ENCODE assay signal across 9 mouse cellular contexts in genomic region chr19:21603836-21604235, GRCm38 (mm10). TPM values are rescaled to one million over a fixed set of nuclear protein-coding genes. Genes with fewer than 3 reads are reported as not detected.
DNase-seq lines count a peak whose midpoint lies in the region; ATAC-seq lines count a peak whose summit lies in the region.
"Had no signal": no experiment of that assay in that cellular context is flagged by ENCODE, and none has a peak within 500 bp of the region (broad histone marks: within the 10 kb centered on the region; RNA-seq: fewer than 3 reads in every experiment).

No protein-coding gene starts in this region.

- no peaks in the 10 kb centered on the region for H3K27me3 ChIP-seq in liver, embryonic 12.5 days (replicated peaks)

- DNase-seq in adrenal gland, postnatal 14 days = peak; percentile 19
- DNase-seq in adrenal gland, postnatal 10 days = no peak
- peak; percentile 41 for DNase-seq in 3T3-L1 (ENCODE audit: low read depth, low spot score)
- no peak for DNase-seq in left cerebral cortex, adult 9 months (ENCODE audit: low spot score in 2 of 2)
- no peak for DNase-seq in cerebellum, postnatal 4 days (ENCODE audit: low spot score in 2 of 2)
- DNase-seq in left cerebral cortex, postnatal 36 days (ENCODE audit: low spot score in 2 of 2) = no peak

- intact Hi-C loops in left cerebral cortex, postnatal 36 days (cut with DNase I) = no loop called here

- no peak overlapping the region for H3K4me3 ChIP-seq in liver, embryonic 12.5 days

- peaks cover 17% of the 10 kb centered on the region for H3K4me1 ChIP-seq in liver, embryonic 12.5 days

- H3K4me2 ChIP-seq in liver, embryonic 12.5 days = no peak overlapping the region

- ATAC-seq in granulocyte monocyte progenitor cell, adult 5-6 weeks (replicated peaks; ENCODE audit: poor library complexity, severe bottlenecking) = peak; percentile 79
- ATAC-seq in liver, embryonic 12.5 days = no peak

- WGBS in liver, embryonic 12.5 days (ENCODE audit: insufficient replicate concordance) = 15% methylated on average over 3 of the region's 3 CpGs

- peak overlapping the region; percentile 34 for H3K27ac ChIP-seq in liver, embryonic 12.5 days
- H3K27ac ChIP-seq: liver, embryonic 14.5 days had no signal

- no peak overlapping the region for H3K9ac ChIP-seq in liver, embryonic 12.5 days
- H3K9ac ChIP-seq: liver, embryonic 14.5 days had no signal

- H3K9me3 ChIP-seq in liver, embryonic 12.5 days (replicated peaks) = no peaks in the 10 kb centered on the region

- no peaks in the 10 kb centered on the region for H3K36me3 ChIP-seq in liver, embryonic 12.5 days

RNA-seq across cellular contexts. Expression of gene 1110059E24Rik, which starts 48.9 kb away (rescaled TPM):
- total RNA-seq in adrenal gland, postnatal 14 days (2021) = 30.0 and 30.5 TPM in 2 replicates
- total RNA-seq in adrenal gland, postnatal 10 days (2021) = 10 to 100 TPM; 31.6 to 36.4 TPM
- total RNA-seq in granulocyte monocyte progenitor cell, adult 5-6 weeks (2014; fragmentation: Nextera tagmentation) = 35.7 and 39.1 TPM in 2 replicates
- 88.0 and 90.1 TPM in 2 replicates for total RNA-seq in granulocyte monocyte progenitor cell, adult 5-6 weeks (2017)
- polyA plus RNA-seq in liver, embryonic 12.5 days (2016; fragmentation: Nextera tagmentation; extraction: Ambion mirVana) = 17.6 and 19.6 TPM in 2 replicates
- 10 to 100 TPM; 21.2 to 22.7 TPM for total RNA-seq in left cerebral cortex, postnatal 36 days (2021)

RNA-seq across cellular contexts. Expression of gene Abhd17b, which starts 49.1 kb away (rescaled TPM):
- 50.0 and 54.5 TPM in 2 replicates for total RNA-seq in adrenal gland, postnatal 14 days (2021)
- 10 to 100 TPM; 52.8 to 52.9 TPM for total RNA-seq in adrenal gland, postnatal 10 days (2021)
- total RNA-seq in granulocyte monocyte progenitor cell, adult 5-6 weeks (2014; fragmentation: Nextera tagmentation) = 57.7 and 62.0 TPM in 2 replicates
- total RNA-seq in granulocyte monocyte progenitor cell, adult 5-6 weeks (2017) = 63.0 and 66.5 TPM in 2 replicates
- polyA plus RNA-seq in liver, embryonic 12.5 days (2016; fragmentation: Nextera tagmentation; extraction: Ambion mirVana) = 12.6 and 12.9 TPM in 2 replicates
- total RNA-seq in left cerebral cortex, postnatal 36 days (2021) = 10 to 100 TPM; 43.2 to 45.9 TPM

Comparison
In these comparisons a context has a peak if more than half of its experiments do, and no peak if none do; other contexts are left out.
1. DNase-seq: peak in adrenal gland, postnatal 14 days (single experiment) and 3T3-L1 (single experiment); none in adrenal gland, postnatal 10 days (single experiment), left cerebral cortex, adult 9 months (0 of 2), cerebellum, postnatal 4 days (0 of 2) and left cerebral cortex, postnatal 36 days (0 of 2).